Mouse (Mus musculus): ENCODE results near the gene Clcnka. TPM values are rescaled to one million over a fixed set of nuclear protein-coding genes. Genes with fewer than 3 reads are reported as not detected.

The Clcnka gene
- polyA plus RNA-seq, 1 experiment from 2014 or later: 58.1 TPM

- H3K27ac ChIP-seq: no peak overlapping the region
- ATAC-seq (replicated peaks; ENCODE audit: low FRiP score, low read depth) (no peak), DNase-seq (ENCODE audit: low spot score) (no peak)
- H3K9ac ChIP-seq (ENCODE audit: low read depth, low read length): no peak overlapping the region
- no peaks in the 10 kb centered on the region for H3K36me3 ChIP-seq (ENCODE audit: insufficient read depth, low read length)
- no peaks in the 10 kb centered on the region for H3K9me3 ChIP-seq (replicated peaks; ENCODE audit: low read length)
- H3K27me3 ChIP-seq (ENCODE audit: insufficient read depth, low read length): no peaks in the 10 kb centered on the region
- no peak for TF ChIP-seq CTCF (IDR thresholded peaks at IDR 0.05; ENCODE audit: low read depth)
- WGBS: 77% methylated on average over 5 of the region's 5 CpGs
- H3K4me1 ChIP-seq (replicated peaks; ENCODE audit: insufficient read depth, low read length): peaks cover 40% of the 10 kb centered on the region
- H3K4me2 ChIP-seq (ENCODE audit: low read length): no peak overlapping the region
- no peak overlapping the region for H3K4me3 ChIP-seq (replicated peaks; ENCODE audit: low read depth, low read length)
Observed at GRCm38 (mm10) chr4:141423288-141423687, 24.8 kb upstream of the Clcnka start.

GRCm38 (mm10) chr4:141422841-141423240, 24.3 kb upstream of the Clcnka start:
- no peak for ATAC-seq (replicated peaks; ENCODE audit: low FRiP score, low read depth)
- no peak overlapping the region for H3K4me2 ChIP-seq (ENCODE audit: low read length)

GRCm38 (mm10) chr4:141421423-141421822, 22.9 kb upstream of the Clcnka start:
- no peak for TF ChIP-seq CTCF (IDR thresholded peaks at IDR 0.05; ENCODE audit: low read depth)
- 0 out of 2 replicates have a peak overlapping the region, but pooled peaks have one; percentile 6 for H3K4me2 ChIP-seq (ENCODE audit: low read length)
- no peak overlapping the region for H3K4me3 ChIP-seq (replicated peaks; ENCODE audit: low read depth, low read length)
- peak overlapping the region; percentile 19; the same call in 1 of the 2 replicates for H3K27ac ChIP-seq
- H3K36me3 ChIP-seq (ENCODE audit: insufficient read depth, low read length): no peaks in the 10 kb centered on the region
- H3K9ac ChIP-seq (ENCODE audit: low read depth, low read length): peak overlapping the region; percentile 31; the same call in 1 of the 2 replicates
- no peak for ATAC-seq (replicated peaks; ENCODE audit: low FRiP score, low read depth)
- WGBS: 44% methylated on average over 14 of the region's 14 CpGs
- peaks cover 36% of the 10 kb centered on the region for H3K4me1 ChIP-seq (replicated peaks; ENCODE audit: insufficient read depth, low read length)
- no peaks in the 10 kb centered on the region for H3K27me3 ChIP-seq (ENCODE audit: insufficient read depth, low read length)
- no peaks in the 10 kb centered on the region for H3K9me3 ChIP-seq (replicated peaks; ENCODE audit: low read length)
- no peak for DNase-seq (ENCODE audit: low spot score)

More at GRCm38 (mm10) chr4:141422841-141423240, 24.3 kb upstream of the Clcnka start:
- no peak for TF ChIP-seq CTCF (IDR thresholded peaks at IDR 0.05; ENCODE audit: low read depth)
- no peaks in the 10 kb centered on the region for H3K9me3 ChIP-seq (replicated peaks; ENCODE audit: low read length)
- no peak overlapping the region for H3K27ac ChIP-seq
- no peak overlapping the region for H3K9ac ChIP-seq (ENCODE audit: low read depth, low read length)
- DNase-seq (ENCODE audit: low spot score): no peak
- H3K36me3 ChIP-seq (ENCODE audit: insufficient read depth, low read length): no peaks in the 10 kb centered on the region
- no peak overlapping the region for H3K4me3 ChIP-seq (replicated peaks; ENCODE audit: low read depth, low read length)
- H3K4me1 ChIP-seq (replicated peaks; ENCODE audit: insufficient read depth, low read length): peaks cover 40% of the 10 kb centered on the region
- H3K27me3 ChIP-seq (ENCODE audit: insufficient read depth, low read length): no peaks in the 10 kb centered on the region
- WGBS: 85% methylated on average over 5 of the region's 5 CpGs

- no peak for TF ChIP-seq CTCF (IDR thresholded peaks at IDR 0.05; ENCODE audit: low read depth)
- no peak overlapping the region for H3K4me2 ChIP-seq (ENCODE audit: low read length)
- H3K36me3 ChIP-seq (ENCODE audit: insufficient read depth, low read length): no peaks in the 10 kb centered on the region
- no peaks in the 10 kb centered on the region for H3K9me3 ChIP-seq (replicated peaks; ENCODE audit: low read length)
- H3K27me3 ChIP-seq (ENCODE audit: insufficient read depth, low read length): no peaks in the 10 kb centered on the region
- 55% methylated on average over 9 of the region's 9 CpGs for WGBS
- DNase-seq (ENCODE audit: low spot score) (no peak), ATAC-seq (replicated peaks; ENCODE audit: low FRiP score, low read depth) (no peak)
- no peak overlapping the region for H3K4me3 ChIP-seq (replicated peaks; ENCODE audit: low read depth, low read length)
- peaks cover 31% of the 10 kb centered on the region for H3K4me1 ChIP-seq (replicated peaks; ENCODE audit: insufficient read depth, low read length)
- 0 out of 2 replicates have a peak overlapping the region, but pooled peaks have one; percentile 19 for H3K27ac ChIP-seq
- peak overlapping the region; percentile 31; the same call in 1 of the 2 replicates for H3K9ac ChIP-seq (ENCODE audit: low read depth, low read length)
Observed at GRCm38 (mm10) chr4:141420886-141421285, 22.4 kb upstream of the Clcnka start.

- no peak for TF ChIP-seq CTCF (IDR thresholded peaks at IDR 0.05; ENCODE audit: low read depth)
- DNase-seq (ENCODE audit: low spot score): no peak
- no peak within 1 kb of the TSS for H3K4me3 ChIP-seq (replicated peaks; ENCODE audit: low read depth, low read length)
- H3K4me1 ChIP-seq (replicated peaks; ENCODE audit: insufficient read depth, low read length): peaks cover 25% of the 10 kb centered on the region
- no peaks in the 10 kb centered on the region for H3K27me3 ChIP-seq (ENCODE audit: insufficient read depth, low read length)
- H3K36me3 ChIP-seq (ENCODE audit: insufficient read depth, low read length): no peaks in the 10 kb centered on the region
- no peak for ATAC-seq (replicated peaks; ENCODE audit: low FRiP score, low read depth)
- WGBS: 42% methylated on average over 9 of the region's 9 CpGs
- 0 out of 2 replicates have a peak within 1 kb of the TSS, but pooled peaks have one; percentile 6 for H3K4me2 ChIP-seq (ENCODE audit: low read length)
- no peaks in the 10 kb centered on the region for H3K9me3 ChIP-seq (replicated peaks; ENCODE audit: low read length)
- H3K9ac ChIP-seq (ENCODE audit: low read depth, low read length): peak within 1 kb of the TSS; percentile 31; the same call in 1 of the 2 replicates
- H3K27ac ChIP-seq: peak within 1 kb of the TSS; percentile 40
Observed at GRCm38 (mm10) chr4:141420192-141420829, 21.8 kb upstream of the Clcnka start, which contains the start of gene Hspb7. Hspb7 (plus strand) TSS chr4:141420779.

GRCm38 (mm10) chr4:141419398-141420191, 21.1 kb upstream of the Clcnka start:
- WGBS: 46% methylated on average over 27 of the region's 27 CpGs
- TF ChIP-seq CTCF (IDR thresholded peaks at IDR 0.05; ENCODE audit: low read depth): no peak
- Histone ChIP-seq H3K4me1 (replicated peaks; ENCODE audit: insufficient read depth, low read length) (peaks cover 20% of the 10 kb centered on the region; the same call in 1 of the 2 replicates), H3K36me3 (ENCODE audit: insufficient read depth, low read length) (no peaks in the 10 kb centered on the region), H3K9ac (ENCODE audit: low read depth, low read length) (0 out of 2 replicates have a peak overlapping the region, but pooled peaks have one; percentile 9), H3K4me3 (replicated peaks; ENCODE audit: low read depth, low read length) (no peak overlapping the region), H3K9me3 (replicated peaks; ENCODE audit: low read length) (no peaks in the 10 kb centered on the region), H3K4me2 (ENCODE audit: low read length) (no peak overlapping the region), H3K27ac (peak overlapping the region; percentile 40; the same call in 1 of the 2 replicates), H3K27me3 (ENCODE audit: insufficient read depth, low read length) (no peaks in the 10 kb centered on the region)
- ATAC-seq (replicated peaks; ENCODE audit: low FRiP score, low read depth) (peak; percentile 22), DNase-seq (ENCODE audit: low spot score) (peak; percentile 55)

Data from kidney, postnatal 0 days (tissue).